Mouse (Mus musculus) liver, adult 2 months (tissue): Measurements from ENCODE around the gene Arl10.

ENCODE experiments used
- CTCF ChIP-seq: fragments of 200-500 bp; IDR thresholded peaks from 2 replicates; pipeline ENCODE4 v1.5.1; 2011; ENCODE audit warnings: low read depth, low read length, control low read depth
- POLR2A ChIP-seq: fragments of 200-500 bp; IDR thresholded peaks from 2 replicates; pipeline ENCODE4 v1.6.1; 2011; ENCODE audit warnings: low read length, control low read depth; ENCODE audit not compliant: insufficient read depth; ENCODE audit errors: extremely low read depth

GRCm38 (mm10) chr13:54604221-54604620 lies 29.4 kb downstream of the Arl10 start:
- no peak for TF ChIP-seq CTCF
- no peak for TF ChIP-seq POLR2A
